Mouse (Mus musculus) testis, adult 2 months (tissue): ENCODE data around the gene Cutal. TPM values are rescaled to one million over a fixed set of nuclear protein-coding genes. Genes with fewer than 3 reads are reported as not detected.

Experiments
- H3K27ac ChIP-seq: fragments of 200-500 bp; 2 replicates; pipeline ENCODE4 v1.5.1; 2012; ENCODE audit warnings: low read depth, low read length; ENCODE audit not compliant: control insufficient read depth, insufficient read depth
- H3K27me3 ChIP-seq: fragments of 200-500 bp; 2 replicates; pipeline ENCODE4 v1.6.1; 2012; ENCODE audit warnings: mild to moderate bottlenecking, low read length, moderate library complexity; ENCODE audit not compliant: control insufficient read depth, insufficient read depth
- H3K36me3 ChIP-seq: fragments of 200-500 bp; 2 replicates; pipeline ENCODE4 v1.6.1; 2012; ENCODE audit warnings: mild to moderate bottlenecking, low read length; ENCODE audit not compliant: control insufficient read depth, insufficient read depth
- H3K4me1 ChIP-seq: fragments of 200-500 bp; 2 replicates; pipeline ENCODE4 v1.6.1; 2012; ENCODE audit warnings: low read length; ENCODE audit not compliant: control insufficient read depth, insufficient read depth
- H3K4me3 ChIP-seq: fragments of 200-500 bp; 2 replicates; pipeline ENCODE4 v1.5.1; 2012; ENCODE audit warnings: low read depth, mild to moderate bottlenecking, low read length, moderate library complexity, mixed read lengths; ENCODE audit not compliant: control insufficient read depth
- CTCF ChIP-seq: fragments of 200-500 bp; IDR thresholded peaks from 2 replicates; pipeline ENCODE4 v1.5.1; 2012; ENCODE audit warnings: low read depth, mild to moderate bottlenecking, inconsistent platforms, low read length, moderate library complexity; ENCODE audit not compliant: control insufficient read depth, insufficient read depth, insufficient replicate concordance
- POLR2A ChIP-seq: fragments of 200-500 bp; IDR thresholded peaks from 2 replicates; pipeline ENCODE4 v1.6.1; 2012; ENCODE audit warnings: low read depth, mild to moderate bottlenecking, inconsistent platforms, low read length, moderate library complexity; ENCODE audit not compliant: control insufficient read depth
- polyA plus RNA-seq: library from polyadenylated mRNA; depleted of rRNA; stranded (reverse); fragments of >200 nt; gene quantifications from 2 replicates; pipeline ENCODE4 v1.2.3, GENCODE M21; 2012; rRNA removed

Cutal gene
- polyA plus RNA-seq, 1 experiment = 0.12 TPM

- Histone ChIP-seq H3K27me3 (no peaks in the 10 kb centered on the region), H3K36me3 (no peaks in the 10 kb centered on the region), H3K27ac (no peak overlapping the region), H3K4me3 (no peak overlapping the region), H3K4me1 (no peaks in the 10 kb centered on the region)
- TF ChIP-seq POLR2A = no peak
- no peak for TF ChIP-seq CTCF
Observed at GRCm38 (mm10) chr2:34927320-34927719, 53.1 kb downstream of the Cutal start.

GRCm38 (mm10) chr2:34937460-34937859 lies 63.3 kb downstream of the Cutal start:
- Histone ChIP-seq H3K4me3 (no peak overlapping the region), H3K27me3 (no peaks in the 10 kb centered on the region), H3K36me3 (no peaks in the 10 kb centered on the region), H3K27ac (no peak overlapping the region), H3K4me1 (no peaks in the 10 kb centered on the region)
- TF ChIP-seq POLR2A = no peak
- TF ChIP-seq CTCF = no peak

GRCm38 (mm10) chr2:34938269-34939208 lies 64.3 kb downstream of the Cutal start:
- H3K4me1 ChIP-seq = no peaks in the 10 kb centered on the region
- H3K36me3 ChIP-seq = no peaks in the 10 kb centered on the region
- H3K27me3 ChIP-seq = no peaks in the 10 kb centered on the region
- H3K4me3 ChIP-seq = no peak overlapping the region
- no peak overlapping the region for H3K27ac ChIP-seq
- TF ChIP-seq POLR2A (no peak), CTCF (no peak)

- H3K4me1 ChIP-seq = no peaks in the 10 kb centered on the region
- TF ChIP-seq CTCF (no peak), POLR2A (no peak)
- no peak overlapping the region for H3K4me3 ChIP-seq
- H3K36me3 ChIP-seq = no peaks in the 10 kb centered on the region
- no peak overlapping the region for H3K27ac ChIP-seq
- no peaks in the 10 kb centered on the region for H3K27me3 ChIP-seq
Observed at GRCm38 (mm10) chr2:34940246-34940645, 66.0 kb downstream of the Cutal start.

- no peak overlapping the region for H3K4me3 ChIP-seq
- H3K27ac ChIP-seq = no peak overlapping the region
- TF ChIP-seq CTCF (no peak), POLR2A (no peak)
- H3K36me3 ChIP-seq = no peaks in the 10 kb centered on the region
- H3K4me1 ChIP-seq = no peaks in the 10 kb centered on the region
- no peaks in the 10 kb centered on the region for H3K27me3 ChIP-seq
Observed at GRCm38 (mm10) chr2:34941061-34941675, 67.0 kb downstream of the Cutal start.

Other genes with a start within 250 kb of the Cutal start
- gene Gapvd1, start 119.2 kb upstream of the Cutal start, polyA plus RNA-seq = 19.0 and 19.2 TPM in 2 replicates
- 587 and 750 TPM in 2 replicates for gene Hspa5, start 102.4 kb upstream of the Cutal start, polyA plus RNA-seq
- 431 and 458 TPM in 2 replicates for gene Rabepk, start 74.5 kb upstream of the Cutal start, polyA plus RNA-seq
- 13.0 and 14.9 TPM in 2 replicates for gene Fbxw2, start 48.1 kb upstream of the Cutal start, polyA plus RNA-seq
- not detected in 2 replicates for gene Gm34653, start 41.4 kb upstream of the Cutal start, polyA plus RNA-seq
- gene Psmd5, start 572 bp downstream of the Cutal start, polyA plus RNA-seq = 7.3 and 8.0 TPM in 2 replicates
- gene Phf19, start 39.6 kb downstream of the Cutal start, polyA plus RNA-seq = 0.21 and 0.91 TPM in 2 replicates
- 6.5 and 9.4 TPM in 2 replicates for gene Traf1, start 87.4 kb downstream of the Cutal start, polyA plus RNA-seq
- 0.25 and 1.3 TPM in 2 replicates for gene Hc, start 187.0 kb downstream of the Cutal start, polyA plus RNA-seq
- gene AI182371, start 227.1 kb downstream of the Cutal start, polyA plus RNA-seq = 0.57 and 1.0 TPM in 2 replicates
- 18.8 and 20.4 TPM in 2 replicates for gene Cntrl, start 235.1 kb downstream of the Cutal start, polyA plus RNA-seq